14 mouse cellular contexts compared by ENCODE assay signal in genomic region chr13:60289650-60290049, GRCm38 (mm10).
"Had no signal": no experiment of that assay in that cellular context is flagged by ENCODE, and none has a peak within 500 bp of the region (broad histone marks: within the 10 kb centered on the region; RNA-seq: fewer than 3 reads in every experiment).

No protein-coding gene starts in this region.

- ATAC-seq: liver, embryonic 12.5 days had no signal

- H3K27ac ChIP-seq: layer of hippocampus, adult 2 months; limb, embryonic 15.5 days; liver, embryonic 12.5 days; midbrain, embryonic 10.5 days; neural tube, embryonic 15.5 days had no signal

- H3K9me3 ChIP-seq: limb, embryonic 15.5 days; liver, embryonic 12.5 days; midbrain, embryonic 10.5 days; neural tube, embryonic 15.5 days had no signal

- H3K4me2 ChIP-seq: limb, embryonic 15.5 days; liver, embryonic 12.5 days; lung, embryonic 14.5 days; neural tube, embryonic 15.5 days had no signal

- H3K4me3 ChIP-seq: layer of hippocampus, adult 2 months; limb, embryonic 15.5 days; liver, embryonic 12.5 days; midbrain, embryonic 10.5 days; neural tube, embryonic 15.5 days had no signal

- H3K27me3 ChIP-seq: limb, embryonic 15.5 days; liver, embryonic 12.5 days; neural tube, embryonic 15.5 days had no signal

- H3K4me1 ChIP-seq: midbrain, embryonic 10.5 days; neural tube, embryonic 15.5 days had no signal

- H3K36me3 ChIP-seq: limb, embryonic 15.5 days; liver, embryonic 12.5 days; midbrain, embryonic 10.5 days; neural tube, embryonic 15.5 days had no signal

- H3K9ac ChIP-seq: limb, embryonic 15.5 days; liver, embryonic 12.5 days; lung, embryonic 14.5 days; neural tube, embryonic 15.5 days had no signal

- DNase-seq: kidney, adult 11 months; kidney, postnatal 10 days; kidney, postnatal 4 days; lung, embryonic 14.5 days; lung, postnatal 10 days; lung, postnatal 4 days; midbrain, embryonic 14.5 days; right cerebral cortex, postnatal 4 days; thymus, postnatal 4 days had no signal
